Mouse (Mus musculus) stomach, embryonic 16.5 days (tissue): ENCODE measurements at regions not wholly inside any gene's neighbourhood (a gene's known extent, or its start where the extent isn't known, plus 50 kb on each side); places are given as distances from the start of the nearest gene placed in this dataset.

ENCODE experiments used
- ATAC-seq: fragments of 200-750 bp; cut with Nextera tagmentation; 2 replicates; pipeline ENCODE4 v1.8.0; 2017; ENCODE audit warnings: moderate number of reproducible peaks, moderate TSS enrichment; ENCODE audit not compliant: insufficient read depth, low FRiP score
- H3K27ac ChIP-seq: fragments of 300-500 bp; sonication (generic); 2 replicates; pipeline ENCODE4 v1.5.1; 2014; ENCODE audit warnings: low read length
- H3K27me3 ChIP-seq: fragments of 300-500 bp; sonication (generic); 2 replicates; pipeline ENCODE4 v1.6.1; 2014; ENCODE audit warnings: low read length, control low read depth, mixed read lengths; ENCODE audit not compliant: control insufficient read depth, insufficient read depth
- H3K36me3 ChIP-seq: fragments of 300-500 bp; sonication (generic); 2 replicates; pipeline ENCODE4 v1.6.1; 2014; ENCODE audit warnings: low read length; ENCODE audit not compliant: control insufficient read depth, insufficient read depth
- H3K4me1 ChIP-seq: fragments of 300-500 bp; sonication (generic); 2 replicates; pipeline ENCODE4 v1.6.1; 2014; ENCODE audit warnings: low read length, control low read depth, mixed read lengths; ENCODE audit not compliant: control insufficient read depth, insufficient read depth
- H3K4me2 ChIP-seq: fragments of 300-500 bp; sonication (generic); 2 replicates; pipeline ENCODE4 v1.6.1; 2014; ENCODE audit warnings: low read depth, low read length, mixed read lengths
- H3K4me3 ChIP-seq: fragments of 300-500 bp; sonication (generic); replicated peaks from 2 replicates; pipeline ENCODE4 v1.5.1; 2014; ENCODE audit warnings: mild to moderate bottlenecking, low read length
- H3K9ac ChIP-seq: fragments of 300-500 bp; sonication (generic); 2 replicates; pipeline ENCODE4 v1.6.1; 2014; ENCODE audit warnings: low read length
- H3K9me3 ChIP-seq: fragments of 300-500 bp; sonication (generic); replicated peaks from 2 replicates; pipeline ENCODE4 v1.6.1; 2016; ENCODE audit warnings: low read length, control low read depth; ENCODE audit not compliant: control insufficient read depth
- WGBS: fragments of 180-500 bp; shearing (Covaris S2); extraction: QIAGEN DNeasy Blood & Tissue Kit; methylation state at CpG from one replicate; pipeline ENCODE4 v1.1.7; 2014; 5-methylcytosine and 5-hydroxymethylcytosine counted together

DNA sequence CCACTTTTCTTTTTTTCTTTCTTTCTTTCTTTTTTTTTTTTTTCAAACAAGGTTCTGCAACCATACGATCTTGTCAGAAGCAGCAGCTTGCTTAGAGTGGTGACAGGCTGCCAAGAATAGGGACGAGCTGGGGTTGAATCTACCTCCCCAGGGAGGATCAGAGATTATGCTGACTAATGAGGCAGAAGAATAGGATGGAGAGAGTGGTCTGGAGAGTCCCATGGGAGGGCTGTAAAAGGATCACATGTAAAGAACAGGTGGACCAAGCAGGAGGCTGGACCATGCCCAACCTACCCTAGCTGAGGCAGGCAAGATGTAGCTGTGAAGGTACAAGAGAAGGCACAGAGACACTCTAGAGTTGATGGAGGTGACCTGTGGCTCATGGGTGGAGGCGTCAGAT, 274.4 kb upstream of the Trpc7 start:
- no peaks in the 10 kb centered on the region for H3K27me3 ChIP-seq
- no peak overlapping the region for H3K9ac ChIP-seq
- H3K27ac ChIP-seq: no peak overlapping the region
- H3K9me3 ChIP-seq: no peaks in the 10 kb centered on the region
- no peaks in the 10 kb centered on the region for H3K36me3 ChIP-seq
- no peak overlapping the region for H3K4me2 ChIP-seq
- H3K4me3 ChIP-seq: no peak overlapping the region
- no peaks in the 10 kb centered on the region for H3K4me1 ChIP-seq
- WGBS: 73% methylated on average over 3 of the region's 3 CpGs
- no peak for ATAC-seq

GRCm38 (mm10) chr13:57169621-57170020, 273.8 kb upstream of the Trpc7 start:
- Histone ChIP-seq H3K27me3 (no peaks in the 10 kb centered on the region), H3K9ac (no peak overlapping the region), H3K9me3 (no peaks in the 10 kb centered on the region), H3K4me1 (no peaks in the 10 kb centered on the region), H3K4me3 (no peak overlapping the region), H3K36me3 (no peaks in the 10 kb centered on the region), H3K27ac (no peak overlapping the region), H3K4me2 (no peak overlapping the region)
- 89% methylated on average over 2 of the region's 2 CpGs for WGBS
- no peak for ATAC-seq

GRCm38 (mm10) chr13:57165367-57165766, 269.6 kb upstream of the Trpc7 start:
- no peaks in the 10 kb centered on the region for H3K4me1 ChIP-seq

GRCm38 (mm10) chr13:57152787-57153186, 257.0 kb upstream of the Trpc7 start:
- Histone ChIP-seq H3K9ac (no peak overlapping the region), H3K36me3 (no peaks in the 10 kb centered on the region), H3K4me3 (no peak overlapping the region), H3K27ac (no peak overlapping the region), H3K9me3 (no peaks in the 10 kb centered on the region), H3K4me1 (no peaks in the 10 kb centered on the region), H3K4me2 (no peak overlapping the region), H3K27me3 (no peaks in the 10 kb centered on the region)
- WGBS: 56% methylated on average over 5 of the region's 5 CpGs
- no peak for ATAC-seq

More at GRCm38 (mm10) chr13:57165367-57165766, 269.6 kb upstream of the Trpc7 start:
- no peak overlapping the region for H3K4me2 ChIP-seq
- WGBS: 88% methylated on average over 2 of the region's 2 CpGs
- no peaks in the 10 kb centered on the region for H3K9me3 ChIP-seq
- H3K36me3 ChIP-seq: no peaks in the 10 kb centered on the region
- no peak overlapping the region for H3K4me3 ChIP-seq
- no peak for ATAC-seq
- H3K9ac ChIP-seq: no peak overlapping the region
- H3K27ac ChIP-seq: no peak overlapping the region
- no peaks in the 10 kb centered on the region for H3K27me3 ChIP-seq

DNA sequence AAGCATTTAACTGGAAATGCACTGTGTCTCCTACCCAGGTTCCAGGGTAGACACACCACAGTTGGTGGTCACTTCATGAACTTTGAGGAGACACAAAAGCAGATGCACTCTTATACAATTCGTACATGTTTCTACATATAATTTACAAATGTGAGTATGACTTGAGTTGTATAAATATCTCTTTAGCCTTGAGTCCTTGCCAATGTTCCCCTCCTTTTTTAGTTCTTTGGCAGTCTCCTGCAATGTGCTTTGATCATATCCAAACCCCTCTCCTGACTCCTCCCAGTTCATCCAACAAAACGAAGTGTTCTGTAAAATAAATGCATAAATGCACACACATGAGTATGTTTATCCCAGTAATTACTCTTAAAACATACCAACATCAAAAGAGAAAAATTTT, 251.8 kb upstream of the Trpc7 start:
- H3K36me3 ChIP-seq: no peaks in the 10 kb centered on the region
- ATAC-seq: peak; percentile 29; the same call in 1 of the 2 replicates
- no peak overlapping the region for H3K4me3 ChIP-seq
- no peak overlapping the region for H3K4me2 ChIP-seq
- WGBS: 41% methylated on average over 2 of the region's 2 CpGs
- H3K27ac ChIP-seq: peak overlapping the region; percentile 29; the same call in 1 of the 2 replicates
- no peaks in the 10 kb centered on the region for H3K9me3 ChIP-seq
- no peak overlapping the region for H3K9ac ChIP-seq
- H3K27me3 ChIP-seq: no peaks in the 10 kb centered on the region
- H3K4me1 ChIP-seq: peaks cover 7% of the 10 kb centered on the region; the same call in 1 of the 2 replicates

GRCm38 (mm10) chr13:57146708-57147107, 250.9 kb upstream of the Trpc7 start:
- no peaks in the 10 kb centered on the region for H3K27me3 ChIP-seq
- H3K4me1 ChIP-seq: peaks cover 7% of the 10 kb centered on the region; the same call in 1 of the 2 replicates
- H3K9me3 ChIP-seq: no peaks in the 10 kb centered on the region
- no peak overlapping the region for H3K4me2 ChIP-seq
- 46% methylated on average over 4 of the region's 4 CpGs for WGBS
- no peak overlapping the region for H3K4me3 ChIP-seq
- no peaks in the 10 kb centered on the region for H3K36me3 ChIP-seq
- ATAC-seq: no peak
- no peak overlapping the region for H3K9ac ChIP-seq
- peak overlapping the region; percentile 29; the same call in 1 of the 2 replicates for H3K27ac ChIP-seq

- ATAC-seq: no peak
- Histone ChIP-seq H3K27ac (no peak overlapping the region), H3K36me3 (no peaks in the 10 kb centered on the region), H3K9ac (no peak overlapping the region), H3K9me3 (no peaks in the 10 kb centered on the region), H3K4me1 (peaks cover 7% of the 10 kb centered on the region; the same call in 1 of the 2 replicates), H3K27me3 (no peaks in the 10 kb centered on the region), H3K4me2 (no peak overlapping the region), H3K4me3 (no peak overlapping the region)
- 53% methylated on average over 2 of the region's 2 CpGs for WGBS
Measured at GRCm38 (mm10) chr13:57145782-57146181, 250.0 kb upstream of the Trpc7 start.

GRCm38 (mm10) chr13:57142851-57143250, 247.1 kb upstream of the Trpc7 start:
- Histone ChIP-seq H3K27ac (no peak overlapping the region), H3K36me3 (no peaks in the 10 kb centered on the region), H3K9ac (no peak overlapping the region), H3K9me3 (no peaks in the 10 kb centered on the region), H3K4me1 (peaks cover 7% of the 10 kb centered on the region; the same call in 1 of the 2 replicates), H3K27me3 (no peaks in the 10 kb centered on the region), H3K4me2 (no peak overlapping the region), H3K4me3 (no peak overlapping the region)
- 45% methylated on average over 5 of the region's 5 CpGs for WGBS
- no peak for ATAC-seq

DNA sequence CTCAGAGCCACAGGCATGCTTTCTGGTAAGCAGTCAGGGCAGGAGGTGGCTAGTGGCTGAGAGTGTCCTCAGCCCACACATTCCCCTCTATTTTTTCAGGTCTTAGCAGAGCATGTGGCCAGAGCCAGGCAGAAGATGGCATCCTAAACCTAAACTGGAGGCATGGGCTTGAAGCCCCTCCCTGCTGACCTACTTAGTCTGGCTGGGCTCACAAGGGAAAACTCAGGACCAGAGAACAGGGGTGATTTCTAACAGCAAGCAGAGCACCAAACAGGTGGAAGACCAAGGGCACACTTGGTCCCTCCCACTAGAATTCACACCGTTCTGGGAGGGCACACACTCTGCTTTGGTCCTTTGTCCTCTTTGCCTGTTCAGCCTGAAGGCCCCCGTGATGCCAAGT, 246.6 kb upstream of the Trpc7 start:
- Histone ChIP-seq H3K4me2 (no peak overlapping the region), H3K9ac (no peak overlapping the region), H3K36me3 (no peaks in the 10 kb centered on the region), H3K27ac (no peak overlapping the region), H3K4me3 (no peak overlapping the region), H3K27me3 (no peaks in the 10 kb centered on the region), H3K4me1 (peaks cover 7% of the 10 kb centered on the region; the same call in 1 of the 2 replicates), H3K9me3 (no peaks in the 10 kb centered on the region)
- WGBS: 8% methylated on average over 2 of the region's 2 CpGs
- ATAC-seq: no peak

GRCm38 (mm10) chr13:57115936-57116335, 220.1 kb upstream of the Trpc7 start:
- Histone ChIP-seq H3K9ac (no peak overlapping the region), H3K36me3 (no peaks in the 10 kb centered on the region), H3K27me3 (no peaks in the 10 kb centered on the region), H3K27ac (no peak overlapping the region), H3K4me3 (no peak overlapping the region), H3K9me3 (no peaks in the 10 kb centered on the region), H3K4me1 (no peaks in the 10 kb centered on the region), H3K4me2 (no peak overlapping the region)
- 58% methylated on average over 9 of the region's 9 CpGs for WGBS
- ATAC-seq: no peak
